Mouse (Mus musculus) left cerebral cortex, postnatal 4 days (tissue): ENCODE measurements around the gene Etnk2. TPM values are rescaled to one million over a fixed set of nuclear protein-coding genes. Genes with fewer than 3 reads are reported as not detected.

Experiments
- DNase-seq: peaks from one replicate; pipeline ENCODE4 v3.0.0-alpha.2; 2022
- intact Hi-C: fragments of 180-260 bp; cut with DNase I; formaldehyde crosslinking; loops from one replicate; pipeline ENCODE4 v1.15.1; 2025
- total RNA-seq, 2 experiments: library from RNA; stranded (reverse); gene quantifications; 2 replicates each; pipeline ENCODE4 v1.2.3; 2021

Etnk2 gene
- total RNA-seq, 2 experiments from 2014 or later: 10.6 to 12.6 TPM

GRCm38 (mm10) chr1:133379254-133379985, 16.0 kb downstream of the Etnk2 start:
- DNase-seq: no peak
- intact Hi-C loops: no loop called here

GRCm38 (mm10) chr1:133379986-133380320, 16.6 kb downstream of the Etnk2 start:
- intact Hi-C loops: loop anchor here (5.0 kb wide), 1 partner anchor 232 kb away; the partner anchor contains the start of gene Snrpe
- no peak for DNase-seq

- DNase-seq: peak; percentile 58
These were observed 17.1 kb downstream of the Etnk2 start for GRCm38 (mm10) chr1:133380347-133381065.

GRCm38 (mm10) chr1:133382008-133382407, 18.6 kb downstream of the Etnk2 start:
- intact Hi-C loops: loop anchor here (5.0 kb wide), 1 partner anchor 230 kb away; the partner anchor contains the start of gene Snrpe
- peak; percentile 87 for DNase-seq

More at GRCm38 (mm10) chr1:133380347-133381065, 17.1 kb downstream of the Etnk2 start:
- intact Hi-C loops: loop anchor here (5.0 kb wide), 1 partner anchor 232 kb away; the partner anchor contains the start of gene Snrpe

- no peak for DNase-seq
- intact Hi-C loops: loop anchor here (5.0 kb wide), 1 partner anchor 230 kb away; the partner anchor contains the start of gene Snrpe
These were observed 19.3 kb downstream of the Etnk2 start for GRCm38 (mm10) chr1:133382552-133383155.

GRCm38 (mm10) chr1:133383157-133383783, 19.9 kb downstream of the Etnk2 start:
- intact Hi-C loops: loop anchor here (5.0 kb wide), 1 partner anchor 229 kb away; the partner anchor contains the start of gene Snrpe
- DNase-seq: no peak

GRCm38 (mm10) chr1:133385506-133385905, 22.1 kb downstream of the Etnk2 start:
- DNase-seq: peak; percentile 79

GRCm38 (mm10) chr1:133386209-133386608, 22.8 kb downstream of the Etnk2 start:
- intact Hi-C loops: no loop called here
- DNase-seq: no peak

More at GRCm38 (mm10) chr1:133385506-133385905, 22.1 kb downstream of the Etnk2 start:
- intact Hi-C loops: no loop called here

GRCm38 (mm10) chr1:133387539-133388268, 24.3 kb downstream of the Etnk2 start:
- no peak for DNase-seq
- intact Hi-C loops: no loop called here

GRCm38 (mm10) chr1:133394702-133395101, 31.3 kb downstream of the Etnk2 start:
- DNase-seq: no peak
- intact Hi-C loops: no loop called here

- intact Hi-C loops: no loop called here
These were observed 33.3 kb downstream of the Etnk2 start for GRCm38 (mm10) chr1:133396693-133397092.

GRCm38 (mm10) chr1:133397094-133397482, 33.7 kb downstream of the Etnk2 start:
- intact Hi-C loops: no loop called here
- no peak for DNase-seq

More at GRCm38 (mm10) chr1:133396693-133397092, 33.3 kb downstream of the Etnk2 start:
- no peak for DNase-seq

- intact Hi-C loops: no loop called here
- peak; percentile 37 for DNase-seq
These were observed 34.3 kb downstream of the Etnk2 start for GRCm38 (mm10) chr1:133397483-133398237.

- intact Hi-C loops: no loop called here
- no peak for DNase-seq
These were observed 36.8 kb downstream of the Etnk2 start for GRCm38 (mm10) chr1:133400014-133400725.

GRCm38 (mm10) chr1:133404005-133404404, 40.6 kb downstream of the Etnk2 start:
- DNase-seq: no peak
- intact Hi-C loops: no loop called here

- DNase-seq: no peak
- intact Hi-C loops: no loop called here
These were observed 43.2 kb downstream of the Etnk2 start for GRCm38 (mm10) chr1:133406614-133407013.

- intact Hi-C loops: no loop called here
- DNase-seq: no peak
These were observed 44.1 kb downstream of the Etnk2 start for GRCm38 (mm10) chr1:133407436-133407835.

GRCm38 (mm10) chr1:133408321-133408720, 44.9 kb downstream of the Etnk2 start:
- no peak for DNase-seq
- intact Hi-C loops: no loop called here
